Mouse (Mus musculus) stomach, postnatal 0 days (tissue): ENCODE measurements at regions not wholly inside any gene's neighbourhood (a gene's known extent, or its start where the extent isn't known, plus 50 kb on each side); places are given as distances from the start of the nearest gene placed in this dataset.

ENCODE experiments used
- CTCF ChIP-seq: IDR thresholded peaks from 2 replicates; pipeline ENCODE4 v1.5.1; 2016; ENCODE audit warnings: antibody characterized with exemption, low read depth, mild to moderate bottlenecking, moderate library complexity
- EP300 ChIP-seq: optimal IDR thresholded peaks from 2 replicates; pipeline ENCODE3; 2016; ENCODE audit warnings: antibody characterized with exemption

- TF ChIP-seq CTCF, result no peak
- TF ChIP-seq EP300, result no peak
Measured at GRCm38 (mm10) chr13:110535785-110536184, 140.9 kb downstream of the Plk2 start.
